Mouse (Mus musculus): ENCODE data around the gene Tshb.

- TF ChIP-seq POLR2A (IDR thresholded peaks at IDR 0.05; ENCODE audit: borderline replicate concordance, extremely low read depth, insufficient read depth, insufficient read length, poor library complexity, severe bottlenecking) (no peak), CTCF (IDR thresholded peaks at IDR 0.05; ENCODE audit: borderline replicate concordance, extremely low read depth, insufficient read depth, insufficient read length) (no peak)
Observed at GRCm38 (mm10) chr3:102763713-102764400, 18.7 kb downstream of the Tshb start.
